Mouse (Mus musculus) liver, embryonic 14.5 days (tissue): ENCODE results near the gene Gfod2. TPM values are rescaled to one million over a fixed set of nuclear protein-coding genes. Genes with fewer than 3 reads are reported as not detected.

Source experiments
- ATAC-seq: fragments of 200-750 bp; cut with Nextera tagmentation; 2 replicates; pipeline ENCODE4 v1.8.0; 2017; ENCODE audit warnings: moderate number of reproducible peaks, mild to moderate bottlenecking, moderate library complexity; ENCODE audit not compliant: insufficient read depth
- DNase-seq, 3 experiments: peaks; one replicate each; pipeline ENCODE4 v3.0.0-alpha.2; 2012 to 2013; ENCODE audit warnings: low read depth in 3 of 3, low spot score in 3 of 3
- H3K27ac ChIP-seq: fragments of 300-500 bp; sonication (generic); 2 replicates; pipeline ENCODE4 v1.5.1; 2014; ENCODE audit warnings: moderate library complexity, mild to moderate bottlenecking, control low read depth, inconsistent platforms
- H3K27me3 ChIP-seq: fragments of 300-500 bp; sonication (generic); 2 replicates; pipeline ENCODE4 v1.6.1; 2014; ENCODE audit warnings: mild to moderate bottlenecking, low read length, moderate library complexity; ENCODE audit not compliant: control insufficient read depth, insufficient read depth
- H3K36me3 ChIP-seq: fragments of 300-500 bp; sonication (generic); replicated peaks from 2 replicates; pipeline ENCODE4 v1.6.1; 2014; ENCODE audit warnings: low read depth; ENCODE audit not compliant: control insufficient read depth, insufficient read depth
- H3K4me1 ChIP-seq, 2 experiments: fragments of 200-500 bp in 1 of 2; fragments of 300-500 bp in 1 of 2; sonication (generic) in 1 of 2; replicated peaks; 2 replicates each; pipeline ENCODE4 v1.6.1; 2012 to 2014; ENCODE audit warnings: antibody characterized with exemption in 1 of 2, inconsistent platforms in 1 of 2, low read length in 1 of 2; ENCODE audit not compliant: control insufficient read depth in 2 of 2, insufficient read depth in 2 of 2
- H3K4me2 ChIP-seq: fragments of 300-500 bp; sonication (generic); 2 replicates; pipeline ENCODE4 v1.6.1; 2014; ENCODE audit warnings: low read depth, mild to moderate bottlenecking, control low read depth, moderate library complexity
- H3K4me3 ChIP-seq, 2 experiments: fragments of 200-500 bp in 1 of 2; fragments of 300-500 bp in 1 of 2; sonication (generic) in 1 of 2; 2 replicates each; pipeline ENCODE4 v1.5.1; 2012 to 2014; ENCODE audit warnings: low read depth in 2 of 2, low read length in 2 of 2, mild to moderate bottlenecking in 2 of 2, control low read depth in 1 of 2, inconsistent platforms in 1 of 2, moderate library complexity in 1 of 2; ENCODE audit not compliant: insufficient read depth in 1 of 2
- H3K9ac ChIP-seq: fragments of 300-500 bp; sonication (generic); replicated peaks from 2 replicates; pipeline ENCODE4 v1.6.1; 2014; ENCODE audit warnings: mild to moderate bottlenecking, control low read depth, moderate library complexity
- H3K9me3 ChIP-seq: fragments of 300-500 bp; sonication (generic); 2 replicates; pipeline ENCODE4 v1.6.1; 2016; ENCODE audit warnings: low read length, mixed read lengths; ENCODE audit not compliant: control insufficient read depth
- CTCF ChIP-seq: IDR thresholded peaks from 2 replicates; pipeline ENCODE4 v1.5.1; 2016; ENCODE audit warnings: antibody characterized with exemption, low read depth, control low read depth
- EP300 ChIP-seq: IDR thresholded peaks from 2 replicates; pipeline ENCODE4 v1.6.1; 2016; ENCODE audit warnings: antibody characterized with exemption, low read depth
- WGBS: fragments of 180-500 bp; shearing (Covaris S2); extraction: QIAGEN DNeasy Blood & Tissue Kit; methylation state at CpG from one replicate; pipeline ENCODE4 v1.1.7; 2014; ENCODE audit not compliant: insufficient replicate concordance; 5-methylcytosine and 5-hydroxymethylcytosine counted together
- polyA plus RNA-seq, 2 experiments: library from polyadenylated mRNA; depleted of rRNA in 1 of 2; stranded (reverse) in 1 of 2; unstranded in 1 of 2; fragments of >200 nt; fragmentation: Nextera tagmentation in 1 of 2; extraction: Ambion mirVana in 1 of 2; gene quantifications; 2 replicates each; pipeline versions ENCODE4 v1.2.1 to v1.2.3; 2012 to 2014

Gene Gfod2
- polyA plus RNA-seq, 2 experiments: 0.84 to 1.1 TPM

DNA sequence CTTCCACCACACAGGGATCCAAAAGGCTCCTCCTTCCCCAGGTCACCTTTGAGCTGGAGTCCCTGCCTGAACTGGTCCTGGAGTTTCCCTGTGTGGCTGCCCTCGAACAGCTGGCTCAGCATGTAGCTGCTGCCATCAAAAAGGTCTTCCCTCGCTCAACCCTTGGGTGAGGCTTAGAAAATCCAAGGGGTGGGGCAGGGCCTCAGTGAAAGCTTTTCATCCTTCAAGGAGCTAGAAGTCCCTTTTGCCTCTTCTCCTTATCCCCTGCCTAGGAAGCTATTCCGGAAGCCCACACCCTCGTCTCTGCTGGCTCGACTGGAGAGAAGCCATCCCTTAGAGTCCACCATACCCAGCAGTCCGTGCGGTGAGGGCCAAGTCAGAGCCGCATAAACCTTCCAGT is 71.0 kb downstream of the Gfod2 start:
- Histone ChIP-seq H3K4me2 (no peak overlapping the region), H3K9ac (no peak overlapping the region), H3K27me3 (no peaks in the 10 kb centered on the region), H3K4me3 (no peak overlapping the region), H3K27ac (no peak overlapping the region), H3K36me3 (peaks cover 15% of the 10 kb centered on the region), H3K4me1 (no peaks in the 10 kb centered on the region), H3K9me3 (no peaks in the 10 kb centered on the region)
- WGBS: 74% methylated on average over 8 of the region's 8 CpGs
- DNase-seq (no peak), ATAC-seq (no peak)
- TF ChIP-seq EP300 (no peak), CTCF (no peak)

DNA sequence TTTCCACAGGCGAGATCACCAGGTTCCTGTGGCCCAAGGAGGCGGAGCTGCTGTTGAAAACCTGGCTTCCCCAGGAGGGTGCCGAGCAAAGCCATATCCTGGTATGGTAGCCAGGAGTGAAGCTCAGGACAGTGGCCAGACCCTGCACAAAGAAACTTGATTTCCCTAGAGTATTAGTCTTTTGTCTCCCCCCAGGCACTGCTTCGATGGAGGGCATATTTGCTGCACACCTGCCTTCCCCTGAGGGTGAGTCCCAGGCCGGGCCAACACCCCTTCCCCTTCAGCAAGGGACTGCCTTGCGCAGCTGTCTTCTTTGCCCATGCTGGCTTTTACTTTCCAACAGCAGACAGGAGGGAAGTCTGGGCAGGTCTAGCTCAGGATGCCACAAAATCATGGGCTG is 71.9 kb downstream of the Gfod2 start:
- DNase-seq (no peak), ATAC-seq (no peak)
- Histone ChIP-seq H3K9me3 (no peaks in the 10 kb centered on the region), H3K9ac (no peak overlapping the region), H3K27ac (no peak overlapping the region), H3K4me3 (no peak overlapping the region), H3K36me3 (peaks cover 24% of the 10 kb centered on the region), H3K27me3 (no peaks in the 10 kb centered on the region), H3K4me2 (no peak overlapping the region), H3K4me1 (no peaks in the 10 kb centered on the region)
- TF ChIP-seq EP300: no peak
- no peak for TF ChIP-seq CTCF
- 61% methylated on average over 6 of the region's 6 CpGs for WGBS

DNA sequence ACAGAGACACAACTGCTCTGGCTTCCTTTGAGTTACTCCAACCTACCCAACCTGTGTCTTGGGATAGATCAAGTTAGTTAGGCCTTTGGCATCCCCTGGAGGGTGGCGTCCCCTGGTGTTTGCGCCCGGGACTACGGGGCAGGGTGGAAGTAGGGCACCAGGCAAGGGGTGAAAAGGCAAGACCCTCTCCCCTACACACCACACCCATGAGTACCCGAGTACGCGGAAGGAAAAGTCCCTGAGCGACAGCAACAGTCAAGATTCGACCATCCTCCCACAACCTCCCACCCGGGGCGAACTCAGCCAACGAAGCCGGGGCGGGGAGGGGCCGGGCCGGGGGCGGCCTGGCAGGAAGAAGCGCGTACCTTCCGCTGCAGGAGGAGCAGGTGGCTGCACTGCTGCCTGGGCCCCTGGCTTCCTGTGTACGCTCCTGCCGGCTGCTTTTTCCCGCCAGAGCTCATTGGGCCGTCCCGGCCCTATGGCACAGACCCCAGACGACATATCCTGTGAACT is 72.6 kb downstream of the Gfod2 start, which contains the start of gene Carmil2:
Carmil2 (plus strand) TSS at position 479 of the 513 bp plus-strand sequence.
- H3K27ac ChIP-seq: no peak within 1 kb of the TSS
- peak; percentile 31; the same call in 1 of the 2 replicates for ATAC-seq
- 4% methylated on average over 25 of the region's 26 CpGs for WGBS
- H3K9me3 ChIP-seq: no peaks in the 10 kb centered on the region
- H3K4me3 ChIP-seq: no peak within 1 kb of the TSS
- peaks cover 30% of the 10 kb centered on the region for H3K36me3 ChIP-seq
- DNase-seq: no peak
- H3K4me1 ChIP-seq: no peaks in the 10 kb centered on the region
- H3K9ac ChIP-seq: no peak within 1 kb of the TSS
- peak within 1 kb of the TSS; percentile 38; the same call in 1 of the 2 replicates for H3K4me2 ChIP-seq
- no peaks in the 10 kb centered on the region for H3K27me3 ChIP-seq
- TF ChIP-seq EP300: no peak
- TF ChIP-seq CTCF: peak; percentile 85

DNA sequence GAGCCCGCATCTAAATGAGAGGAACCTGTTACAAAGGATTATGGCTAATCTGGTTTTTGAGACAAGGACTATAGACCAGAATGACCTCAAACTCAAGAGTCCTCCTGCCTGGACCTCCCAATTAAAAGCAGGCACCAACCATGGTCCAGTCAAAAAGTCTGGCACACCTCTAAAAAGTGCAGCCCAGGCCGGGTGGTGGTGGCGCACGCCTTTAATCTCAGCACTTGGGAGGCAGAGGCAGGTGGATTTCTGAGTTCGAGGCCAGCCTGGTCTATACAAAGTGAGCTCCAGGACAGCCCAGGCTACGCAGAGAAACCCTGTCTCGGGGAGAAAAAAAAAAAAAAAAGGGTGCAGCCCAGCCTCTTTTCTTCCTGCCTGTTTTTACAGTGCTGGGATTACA is 73.1 kb downstream of the Gfod2 start:
- Histone ChIP-seq H3K27ac (no peak overlapping the region), H3K4me2 (peak overlapping the region; percentile 38; the same call in 1 of the 2 replicates), H3K36me3 (peaks cover 35% of the 10 kb centered on the region), H3K27me3 (no peaks in the 10 kb centered on the region), H3K4me3 (no peak overlapping the region), H3K9me3 (no peaks in the 10 kb centered on the region), H3K9ac (no peak overlapping the region), H3K4me1 (no peaks in the 10 kb centered on the region)
- ATAC-seq (no peak), DNase-seq (no peak)
- no peak for TF ChIP-seq CTCF
- no peak for TF ChIP-seq EP300
- 64% methylated on average over 7 of the region's 7 CpGs for whole genome bisulfite sequencing

DNA sequence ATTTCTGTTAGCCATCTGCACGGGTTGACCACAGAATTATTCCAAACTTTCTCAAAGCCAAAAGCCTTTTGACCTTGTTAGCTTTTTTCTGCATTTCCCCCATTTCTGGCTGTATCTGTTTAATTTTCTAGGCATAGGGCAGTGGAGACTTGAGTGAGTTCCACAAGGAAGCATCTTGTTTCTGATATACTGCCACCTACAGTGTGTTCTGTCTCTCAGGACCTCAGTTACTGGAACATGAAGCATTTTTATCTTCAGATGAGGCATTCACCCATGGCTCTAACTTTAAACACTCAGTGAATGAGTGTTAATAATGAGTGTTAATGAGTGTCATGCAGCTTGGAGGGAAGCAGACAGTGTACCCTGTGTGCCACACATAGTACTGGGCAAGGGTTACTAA is 80.6 kb downstream of the Gfod2 start:
- H3K4me1 ChIP-seq: no peaks in the 10 kb centered on the region
- H3K36me3 ChIP-seq: peaks cover 91% of the 10 kb centered on the region
- no peaks in the 10 kb centered on the region for H3K9me3 ChIP-seq
- no peak for ATAC-seq
- H3K4me2 ChIP-seq: no peak overlapping the region
- TF ChIP-seq CTCF: no peak
- no peak for TF ChIP-seq EP300
- no peak overlapping the region for H3K27ac ChIP-seq
- no peak overlapping the region for H3K4me3 ChIP-seq
- WGBS: 76% methylated on average over 1 of the region's 1 CpGs
- H3K9ac ChIP-seq: no peak overlapping the region
- H3K27me3 ChIP-seq: no peaks in the 10 kb centered on the region
- DNase-seq: no peak

Other genes with a start within 250 kb of the Gfod2 start
- 1.1 TPM in 2 replicates for gene Hsd11b2, start 239.9 kb downstream of the Gfod2 start, polyA plus RNA-seq (2012; rRNA removed)
- 0.42 and 0.99 TPM in 2 replicates for gene Hsd11b2, start 239.9 kb downstream of the Gfod2 start, polyA plus RNA-seq (2014; fragmentation: Nextera tagmentation; extraction: Ambion mirVana)
- 36.0 and 40.1 TPM in 2 replicates for gene Atp6v0d1, start 192.6 kb downstream of the Gfod2 start, polyA plus RNA-seq (2012; rRNA removed)
- 44.3 and 46.3 TPM in 2 replicates for gene Atp6v0d1, start 192.6 kb downstream of the Gfod2 start, polyA plus RNA-seq (2014; fragmentation: Nextera tagmentation; extraction: Ambion mirVana)
- 4.5 and 5.4 TPM in 2 replicates for gene Ripor1, start 153.4 kb downstream of the Gfod2 start, polyA plus RNA-seq (2012; rRNA removed)
- 4.9 and 6.1 TPM in 2 replicates for gene Ripor1, start 153.4 kb downstream of the Gfod2 start, polyA plus RNA-seq (2014; fragmentation: Nextera tagmentation; extraction: Ambion mirVana)
- gene Ctcf, start 122.1 kb downstream of the Gfod2 start, polyA plus RNA-seq (2012; rRNA removed): 11.6 and 21.1 TPM in 2 replicates
- gene Ctcf, start 122.1 kb downstream of the Gfod2 start, polyA plus RNA-seq (2014; fragmentation: Nextera tagmentation; extraction: Ambion mirVana): 40.9 and 49.2 TPM in 2 replicates
- not detected in 2 replicates for gene Agrp, start 121.3 kb downstream of the Gfod2 start, polyA plus RNA-seq (2012; rRNA removed)
- 0.23 and 0.27 TPM in 2 replicates for gene Agrp, start 121.3 kb downstream of the Gfod2 start, polyA plus RNA-seq (2014; fragmentation: Nextera tagmentation; extraction: Ambion mirVana)
- 1.3 and 1.4 TPM in 2 replicates for gene Carmil2, start 72.4 kb downstream of the Gfod2 start, polyA plus RNA-seq (2012; rRNA removed)
- 0.24 and 0.33 TPM in 2 replicates for gene Carmil2, start 72.4 kb downstream of the Gfod2 start, polyA plus RNA-seq (2014; fragmentation: Nextera tagmentation; extraction: Ambion mirVana)
- gene Acd, start 57.6 kb downstream of the Gfod2 start, polyA plus RNA-seq (2012; rRNA removed): 8.8 and 11.0 TPM in 2 replicates
- gene Acd, start 57.6 kb downstream of the Gfod2 start, polyA plus RNA-seq (2014; fragmentation: Nextera tagmentation; extraction: Ambion mirVana): 20.3 and 23.7 TPM in 2 replicates
- 5.9 and 6.0 TPM in 2 replicates for gene Pard6a, start 57.5 kb downstream of the Gfod2 start, polyA plus RNA-seq (2012; rRNA removed)
- gene Pard6a, start 57.5 kb downstream of the Gfod2 start, polyA plus RNA-seq (2014; fragmentation: Nextera tagmentation; extraction: Ambion mirVana): 6.4 and 7.9 TPM in 2 replicates
- gene 4933405L10Rik, start 51.0 kb downstream of the Gfod2 start, polyA plus RNA-seq (2012; rRNA removed): not detected in 2 replicates
- not detected in 2 replicates for gene 4933405L10Rik, start 51.0 kb downstream of the Gfod2 start, polyA plus RNA-seq (2014; fragmentation: Nextera tagmentation; extraction: Ambion mirVana)
- 7.0 and 7.8 TPM in 2 replicates for gene Enkd1, start 50.5 kb downstream of the Gfod2 start, polyA plus RNA-seq (2012; rRNA removed)
- gene Enkd1, start 50.5 kb downstream of the Gfod2 start, polyA plus RNA-seq (2014; fragmentation: Nextera tagmentation; extraction: Ambion mirVana): 4.8 and 6.5 TPM in 2 replicates
- gene Ranbp10, start 68.7 kb upstream of the Gfod2 start, polyA plus RNA-seq (2012; rRNA removed): 57.2 and 60.6 TPM in 2 replicates
- 37.0 and 42.0 TPM in 2 replicates for gene Ranbp10, start 68.7 kb upstream of the Gfod2 start, polyA plus RNA-seq (2014; fragmentation: Nextera tagmentation; extraction: Ambion mirVana)
- 0.04 and 0.06 TPM in 2 replicates for gene Tsnaxip1, start 69.1 kb upstream of the Gfod2 start, polyA plus RNA-seq (2012; rRNA removed)
- gene Tsnaxip1, start 69.1 kb upstream of the Gfod2 start, polyA plus RNA-seq (2014; fragmentation: Nextera tagmentation; extraction: Ambion mirVana): 0.06 TPM in 1 of 2 replicates, not detected in the other
- 24.6 and 25.4 TPM in 2 replicates for gene Cenpt, start 94.6 kb upstream of the Gfod2 start, polyA plus RNA-seq (2012; rRNA removed)
- 15.0 and 18.2 TPM in 2 replicates for gene Cenpt, start 94.6 kb upstream of the Gfod2 start, polyA plus RNA-seq (2014; fragmentation: Nextera tagmentation; extraction: Ambion mirVana)
- gene Thap11, start 96.5 kb upstream of the Gfod2 start, polyA plus RNA-seq (2012; rRNA removed): 26.2 TPM in 2 replicates
- 25.5 and 29.5 TPM in 2 replicates for gene Thap11, start 96.5 kb upstream of the Gfod2 start, polyA plus RNA-seq (2014; fragmentation: Nextera tagmentation; extraction: Ambion mirVana)
- gene Nutf2, start 101.9 kb upstream of the Gfod2 start, polyA plus RNA-seq (2012; rRNA removed): 40.5 and 83.2 TPM in 2 replicates
- gene Nutf2, start 101.9 kb upstream of the Gfod2 start, polyA plus RNA-seq (2014; fragmentation: Nextera tagmentation; extraction: Ambion mirVana): 139 TPM in 2 replicates
- 17.5 and 21.6 TPM in 2 replicates for gene Edc4, start 122.2 kb upstream of the Gfod2 start, polyA plus RNA-seq (2012; rRNA removed)
- 9.9 and 10.7 TPM in 2 replicates for gene Edc4, start 122.2 kb upstream of the Gfod2 start, polyA plus RNA-seq (2014; fragmentation: Nextera tagmentation; extraction: Ambion mirVana)
- 0.22 and 0.42 TPM in 2 replicates for gene Nrn1l, start 134.9 kb upstream of the Gfod2 start, polyA plus RNA-seq (2012; rRNA removed)
- not detected in 2 replicates for gene Nrn1l, start 134.9 kb upstream of the Gfod2 start, polyA plus RNA-seq (2014; fragmentation: Nextera tagmentation; extraction: Ambion mirVana)
- gene Pskh1, start 141.8 kb upstream of the Gfod2 start, polyA plus RNA-seq (2012; rRNA removed): 9.8 and 12.3 TPM in 2 replicates
- 6.2 and 8.0 TPM in 2 replicates for gene Pskh1, start 141.8 kb upstream of the Gfod2 start, polyA plus RNA-seq (2014; fragmentation: Nextera tagmentation; extraction: Ambion mirVana)
- gene Ctrl, start 175.2 kb upstream of the Gfod2 start, polyA plus RNA-seq (2012; rRNA removed): 1.0 and 1.1 TPM in 2 replicates
- 0.27 and 0.39 TPM in 2 replicates for gene Ctrl, start 175.2 kb upstream of the Gfod2 start, polyA plus RNA-seq (2014; fragmentation: Nextera tagmentation; extraction: Ambion mirVana)
- 49.8 and 51.8 TPM in 2 replicates for gene Psmb10, start 179.8 kb upstream of the Gfod2 start, polyA plus RNA-seq (2012; rRNA removed)
- gene Psmb10, start 179.8 kb upstream of the Gfod2 start, polyA plus RNA-seq (2014; fragmentation: Nextera tagmentation; extraction: Ambion mirVana): 61.5 and 68.5 TPM in 2 replicates
- gene Lcat, start 184.7 kb upstream of the Gfod2 start, polyA plus RNA-seq (2012; rRNA removed): 40.2 and 41.2 TPM in 2 replicates
- gene Lcat, start 184.7 kb upstream of the Gfod2 start, polyA plus RNA-seq (2014; fragmentation: Nextera tagmentation; extraction: Ambion mirVana): 47.0 and 50.7 TPM in 2 replicates
- 8.3 and 11.1 TPM in 2 replicates for gene Slc12a4, start 207.4 kb upstream of the Gfod2 start, polyA plus RNA-seq (2012; rRNA removed)
- gene Slc12a4, start 207.4 kb upstream of the Gfod2 start, polyA plus RNA-seq (2014; fragmentation: Nextera tagmentation; extraction: Ambion mirVana): 6.9 and 8.9 TPM in 2 replicates
- gene Dpep3, start 220.8 kb upstream of the Gfod2 start, polyA plus RNA-seq (2012; rRNA removed): not detected in 2 replicates
- not detected in 2 replicates for gene Dpep3, start 220.8 kb upstream of the Gfod2 start, polyA plus RNA-seq (2014; fragmentation: Nextera tagmentation; extraction: Ambion mirVana)
- gene Dus2, start 232.7 kb upstream of the Gfod2 start, polyA plus RNA-seq (2012; rRNA removed): 6.8 and 8.7 TPM in 2 replicates
- gene Dus2, start 232.7 kb upstream of the Gfod2 start, polyA plus RNA-seq (2014; fragmentation: Nextera tagmentation; extraction: Ambion mirVana): 9.8 and 10.5 TPM in 2 replicates
- not detected in 2 replicates for gene Dpep2nb, start 247.3 kb upstream of the Gfod2 start, polyA plus RNA-seq (2012; rRNA removed)
- not detected in 2 replicates for gene Dpep2nb, start 247.3 kb upstream of the Gfod2 start, polyA plus RNA-seq (2014; fragmentation: Nextera tagmentation; extraction: Ambion mirVana)